Mouse (Mus musculus) liver, adult 2 months (tissue): ENCODE results near the gene Mtcp1.

Experiments used
- CTCF ChIP-seq: fragments of 200-500 bp; IDR thresholded peaks from 2 replicates; pipeline ENCODE4 v1.5.1; 2011; ENCODE audit warnings: low read depth, low read length, control low read depth
- POLR2A ChIP-seq: fragments of 200-500 bp; IDR thresholded peaks from 2 replicates; pipeline ENCODE4 v1.6.1; 2011; ENCODE audit warnings: low read length, control low read depth; ENCODE audit not compliant: insufficient read depth; ENCODE audit errors: extremely low read depth

DNA sequence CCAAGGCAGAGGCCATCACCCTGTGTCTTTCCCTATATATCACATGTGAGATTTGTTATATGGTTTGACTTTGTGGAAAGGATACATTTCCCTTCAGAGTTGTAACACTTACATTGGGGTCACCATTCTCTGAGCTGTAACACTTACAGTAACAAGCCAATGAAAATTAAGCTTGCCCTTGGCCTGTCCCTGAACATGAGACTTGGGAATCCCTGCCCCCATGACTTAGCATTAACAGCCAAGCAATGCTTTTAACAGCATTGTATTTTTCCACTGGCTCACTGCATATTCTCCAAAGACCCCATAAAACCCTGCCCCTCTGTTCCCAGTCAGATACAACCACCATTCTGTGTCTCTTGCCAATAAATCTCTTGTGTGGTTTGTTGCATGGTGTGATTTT lies 13.0 kb downstream of the Mtcp1 start:
- TF ChIP-seq POLR2A (no peak), CTCF (no peak)
